Mouse (Mus musculus): ENCODE data around the gene Gfap.

Gfap gene

GRCm38 (mm10) chr11:102900763-102901162, at the start of gene Gfap:
Gene Gfap, minus strand, starts transcription at chr11:102900912.
- DNase-seq: peak; percentile 74

GRCm38 (mm10) chr11:102948043-102948961, 47.6 kb upstream of the Gfap start:
- peak; percentile 28 for DNase-seq

- no peak for DNase-seq
Observed at GRCm38 (mm10) chr11:102946992-102947343, 46.3 kb upstream of the Gfap start.

GRCm38 (mm10) chr11:102946265-102946991, 45.7 kb upstream of the Gfap start, which contains the start of gene C1ql1:
Gene C1ql1, minus strand, starts transcription at chr11:102946688.
- peak; percentile 69 for DNase-seq

GRCm38 (mm10) chr11:102945306-102946264, 44.9 kb upstream of the Gfap start:
- no peak for DNase-seq

GRCm38 (mm10) chr11:102941236-102941635, 40.5 kb upstream of the Gfap start:
- DNase-seq: no peak

GRCm38 (mm10) chr11:102939024-102939675, 38.4 kb upstream of the Gfap start:
- DNase-seq: no peak

GRCm38 (mm10) chr11:102937529-102938182, 36.9 kb upstream of the Gfap start:
- no peak for DNase-seq

GRCm38 (mm10) chr11:102936272-102936671, 35.6 kb upstream of the Gfap start:
- no peak for DNase-seq

GRCm38 (mm10) chr11:102930672-102931071, 30.0 kb upstream of the Gfap start:
- DNase-seq: no peak

- DNase-seq: no peak
Observed at GRCm38 (mm10) chr11:102925351-102925717, 24.6 kb upstream of the Gfap start.

GRCm38 (mm10) chr11:102924557-102925350, 24.0 kb upstream of the Gfap start, which contains the start of gene Kif18b:
Gene Kif18b, minus strand, starts transcription at chr11:102925124.
- DNase-seq: peak; percentile 87

- no peak for DNase-seq
Observed at GRCm38 (mm10) chr11:102921491-102921890, 20.8 kb upstream of the Gfap start.

- DNase-seq: no peak
Observed at GRCm38 (mm10) chr11:102918077-102918476, 17.4 kb upstream of the Gfap start.

- DNase-seq: no peak
Observed at GRCm38 (mm10) chr11:102915380-102915779, 14.7 kb upstream of the Gfap start.

- no peak for DNase-seq
Observed at GRCm38 (mm10) chr11:102911376-102911775, 10.7 kb upstream of the Gfap start.

- DNase-seq: no peak
Observed at GRCm38 (mm10) chr11:102903654-102904053, 2.9 kb upstream of the Gfap start.

- DNase-seq: no peak
Observed at GRCm38 (mm10) chr11:102902107-102902506, 1.4 kb upstream of the Gfap start.

GRCm38 (mm10) chr11:102901199-102901598, 487 bp upstream of the Gfap start:
- no peak for DNase-seq

GRCm38 (mm10) chr11:102898408-102898807, 2.3 kb downstream of the Gfap start:
- peak; percentile 32 for DNase-seq

- no peak for DNase-seq
Observed at GRCm38 (mm10) chr11:102896641-102897040, 4.1 kb downstream of the Gfap start.
